Mouse (Mus musculus) embryonic fibroblast, embryonic 13.5 days (primary cell): ENCODE results near the gene Ppm1d.

Experiments
- CTCF ChIP-seq: IDR thresholded peaks from 2 replicates; pipeline ENCODE4 v1.5.1; 2011; ENCODE audit warnings: mild to moderate bottlenecking, control low read depth, low read length, moderate library complexity, borderline replicate concordance; ENCODE audit not compliant: insufficient read depth
- POLR2A ChIP-seq: IDR thresholded peaks from 2 replicates; pipeline ENCODE4 v1.6.1; 2011; ENCODE audit warnings: low read depth, mild to moderate bottlenecking, control low read depth, low read length, moderate library complexity

DNA sequence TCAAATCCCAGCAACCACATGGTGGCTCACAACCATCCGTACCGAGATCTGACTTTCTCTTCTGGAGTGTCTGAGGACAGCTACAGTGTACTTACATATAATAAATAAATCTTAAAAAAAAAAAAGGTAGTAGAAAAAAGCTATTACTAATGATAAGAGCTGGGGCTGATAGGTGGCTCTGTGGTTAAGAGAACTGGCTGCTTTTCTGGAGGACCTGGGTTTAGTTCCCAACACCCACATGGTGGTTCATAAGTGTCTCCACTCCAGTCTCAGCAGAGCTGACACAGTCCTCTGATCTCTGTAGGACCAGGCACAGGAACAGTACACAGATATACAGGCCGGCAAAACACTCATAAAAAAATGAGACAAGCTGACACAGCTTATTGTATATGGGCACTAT is 9.9 kb upstream of the Ppm1d start:
- no peak for TF ChIP-seq CTCF
- TF ChIP-seq POLR2A, result no peak
